In genomic region chr2:134929452-134929851, GRCm38 (mm10) we compare ENCODE assay signal across 11 mouse cellular contexts.
A peak's percentile ranks its signal among the peaks of the same experiment; 100 is the strongest.
DNase-seq lines count a peak whose midpoint lies in the region; ATAC-seq and TF ChIP-seq lines count a peak whose summit lies in the region.
"Had no signal": no experiment of that assay in that cellular context is flagged by ENCODE, and none has a peak within 500 bp of the region (broad histone marks: within the 10 kb centered on the region; RNA-seq: fewer than 3 reads in every experiment).

No protein-coding gene starts in this region.

- no peak for TF ChIP-seq CTCF in left cerebral cortex, adult 2 months (IDR thresholded peaks at IDR 0.05)

- ATAC-seq in kidney, embryonic 16.5 days (ENCODE audit: low FRiP score, low TSS enrichment), result no peak
- peak; percentile 95 for ATAC-seq in forebrain, embryonic 15.5 days (replicated peaks)
- ATAC-seq in neural tube, embryonic 15.5 days (ENCODE audit: low FRiP score), result peak; percentile 41; the same call in 1 of the 2 replicates
- no peak for ATAC-seq in inflammation-experienced regulatory T-cells, adult 6 months

- no peak overlapping the region for H3K4me2 ChIP-seq in kidney, embryonic 16.5 days (replicated peaks; ENCODE audit: low read depth, low read length)
- H3K4me2 ChIP-seq in forebrain, embryonic 15.5 days (replicated peaks), result no peak overlapping the region
- no peak overlapping the region for H3K4me2 ChIP-seq in neural tube, embryonic 15.5 days

- no peak overlapping the region for H3K4me3 ChIP-seq in kidney, embryonic 16.5 days (ENCODE audit: low read length)
- H3K4me3 ChIP-seq in forebrain, embryonic 15.5 days, result no peak overlapping the region
- H3K4me3 ChIP-seq in left cerebral cortex, adult 2 months, result no peak overlapping the region
- H3K4me3 ChIP-seq in neural tube, embryonic 15.5 days (replicated peaks), result no peak overlapping the region

- peak; percentile 49 for DNase-seq in kidney, adult 9 months
- peak; percentile 26 to 49 for DNase-seq in left cerebral cortex, adult 2 months (ENCODE audit: extremely low spot score in 1 of 2, low spot score in 2 of 2)
- no peak for DNase-seq in thymus, postnatal 4 days
- no peak for DNase-seq in cerebellum, adult 11 months
- DNase-seq: B cell, adult 2 months; gastrocnemius, postnatal 14 days; liver had no signal

- no peaks in the 10 kb centered on the region for H3K27me3 ChIP-seq in kidney, embryonic 16.5 days (ENCODE audit: insufficient read depth, low read length)
- H3K27me3 ChIP-seq in forebrain, embryonic 15.5 days, result no peaks in the 10 kb centered on the region
- no peaks in the 10 kb centered on the region for H3K27me3 ChIP-seq in neural tube, embryonic 15.5 days (replicated peaks)

- peaks cover 34% of the 10 kb centered on the region for H3K4me1 ChIP-seq in kidney, embryonic 16.5 days (ENCODE audit: insufficient read depth, low read length)
- H3K4me1 ChIP-seq in forebrain, embryonic 15.5 days, result peaks cover 32% of the 10 kb centered on the region
- peaks cover 15% of the 10 kb centered on the region; the same call in 1 of the 2 replicates for H3K4me1 ChIP-seq in neural tube, embryonic 15.5 days

- H3K36me3 ChIP-seq in kidney, embryonic 16.5 days (ENCODE audit: insufficient read depth, low read length), result no peaks in the 10 kb centered on the region
- H3K36me3 ChIP-seq in forebrain, embryonic 15.5 days, result no peaks in the 10 kb centered on the region
- no peaks in the 10 kb centered on the region for H3K36me3 ChIP-seq in neural tube, embryonic 15.5 days

- intact Hi-C loops in left cerebral cortex, adult 2 months (cut with DNase I), result loop anchor here (5.0 kb wide), 1 partner anchor 33 kb away; no protein-coding TSS in a partner anchor

- H3K9ac ChIP-seq in kidney, embryonic 16.5 days (replicated peaks; ENCODE audit: low read length), result no peak overlapping the region
- no peak overlapping the region for H3K9ac ChIP-seq in forebrain, embryonic 15.5 days (replicated peaks)
- no peak overlapping the region for H3K9ac ChIP-seq in neural tube, embryonic 15.5 days (replicated peaks)

- no peak overlapping the region for H3K27ac ChIP-seq in kidney, embryonic 16.5 days (ENCODE audit: low read length)
- peak overlapping the region; percentile 68 for H3K27ac ChIP-seq in forebrain, embryonic 15.5 days (replicated peaks)
- peak overlapping the region; percentile 25; the same call in 1 of the 2 replicates for H3K27ac ChIP-seq in left cerebral cortex, adult 2 months
- no peak overlapping the region for H3K27ac ChIP-seq in neural tube, embryonic 15.5 days (replicated peaks)

- no peaks in the 10 kb centered on the region for H3K9me3 ChIP-seq in kidney, embryonic 16.5 days (ENCODE audit: low read length)
- H3K9me3 ChIP-seq in forebrain, embryonic 15.5 days, result no peaks in the 10 kb centered on the region
- no peaks in the 10 kb centered on the region for H3K9me3 ChIP-seq in neural tube, embryonic 15.5 days (replicated peaks)

Comparison
In these comparisons a context has a peak if more than half of its experiments do, and no peak if none do; other contexts are left out.
1. DNase-seq: peak in kidney, adult 9 months (single experiment) and left cerebral cortex, adult 2 months (2 of 2); none in thymus, postnatal 4 days (single experiment) and cerebellum, adult 11 months (single experiment).
2. ATAC-seq: peak in forebrain, embryonic 15.5 days (single experiment) and neural tube, embryonic 15.5 days (single experiment); none in kidney, embryonic 16.5 days (single experiment) and inflammation-experienced regulatory T-cells, adult 6 months (single experiment).
3. H3K27ac ChIP-seq: peak in forebrain, embryonic 15.5 days (single experiment) and left cerebral cortex, adult 2 months (single experiment); none in kidney, embryonic 16.5 days (single experiment) and neural tube, embryonic 15.5 days (single experiment).